Mouse (Mus musculus) adrenal gland, adult 8-10 months (tissue): ENCODE measurements around the gene Ctla4. TPM values are rescaled to one million over a fixed set of nuclear protein-coding genes. Genes with fewer than 3 reads are reported as not detected.

Experiments
- DNase-seq: peaks from one replicate; pipeline ENCODE4 v3.0.0; 2022
- total RNA-seq, 4 experiments: library from RNA; stranded (reverse); gene quantifications; 2 replicates each; pipeline ENCODE4 v1.2.4; 2022

Ctla4 gene
- total RNA-seq, 4 experiments from 2014 or later: not detected

DNA sequence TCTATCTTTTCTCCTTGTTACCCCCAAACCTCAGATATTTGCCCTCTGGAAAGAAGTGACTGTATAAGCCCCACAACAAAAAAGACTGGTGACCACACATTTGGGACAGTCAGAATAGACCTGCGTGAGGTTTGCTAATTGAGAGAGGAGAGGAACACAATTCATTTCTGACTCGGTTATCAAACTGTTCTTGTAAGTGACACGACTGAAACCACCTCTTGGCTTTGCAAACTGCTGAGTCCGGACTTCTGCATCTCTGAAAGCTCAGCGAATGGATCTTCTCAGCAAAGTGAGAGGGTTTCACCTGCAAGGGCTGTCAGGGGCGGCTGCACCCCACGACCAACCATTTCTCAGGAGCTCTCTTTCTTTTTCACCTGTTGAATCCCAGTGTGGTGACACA is 43.6 kb downstream of the Ctla4 start:
- DNase-seq: no peak

- DNase-seq: no peak
Measured at GRCm38 (mm10) chr1:60935968-60936581, 49.3 kb downstream of the Ctla4 start.

DNA sequence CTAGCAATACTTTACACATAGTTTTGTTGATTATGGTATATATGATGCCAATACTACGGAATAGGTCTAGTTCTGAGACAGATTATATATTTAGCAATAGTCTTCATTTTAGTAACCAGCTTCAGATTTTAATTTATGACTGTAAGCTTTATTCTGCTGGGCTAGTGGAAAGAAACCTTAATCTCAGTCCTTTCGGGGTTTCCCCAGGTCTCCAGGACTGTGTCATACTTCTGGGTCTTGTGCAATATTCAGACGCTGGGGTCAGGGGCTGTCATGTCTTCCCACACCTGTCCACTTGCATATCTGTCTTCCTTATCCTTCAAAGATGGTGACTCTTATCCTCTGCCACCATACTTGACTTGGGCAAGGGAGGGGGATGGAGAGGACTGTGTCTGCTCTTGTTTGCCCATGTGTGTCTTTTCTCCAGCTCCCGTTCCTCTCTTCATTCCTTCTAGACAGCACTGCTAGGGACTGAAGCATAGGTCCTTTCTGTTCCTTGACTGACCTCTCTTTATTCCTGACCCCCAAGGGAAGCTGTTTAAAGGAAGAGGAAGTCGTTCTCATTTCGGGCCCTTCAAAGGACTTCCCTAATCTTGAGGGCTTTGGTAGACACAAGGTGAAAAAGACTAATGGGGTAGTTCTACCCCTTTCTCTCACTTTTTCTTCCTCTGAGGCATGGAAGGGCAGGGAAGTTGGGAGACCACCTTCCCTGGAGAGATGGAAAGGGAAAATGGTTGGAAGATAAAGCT is 50.3 kb downstream of the Ctla4 start:
- DNase-seq: no peak

DNA sequence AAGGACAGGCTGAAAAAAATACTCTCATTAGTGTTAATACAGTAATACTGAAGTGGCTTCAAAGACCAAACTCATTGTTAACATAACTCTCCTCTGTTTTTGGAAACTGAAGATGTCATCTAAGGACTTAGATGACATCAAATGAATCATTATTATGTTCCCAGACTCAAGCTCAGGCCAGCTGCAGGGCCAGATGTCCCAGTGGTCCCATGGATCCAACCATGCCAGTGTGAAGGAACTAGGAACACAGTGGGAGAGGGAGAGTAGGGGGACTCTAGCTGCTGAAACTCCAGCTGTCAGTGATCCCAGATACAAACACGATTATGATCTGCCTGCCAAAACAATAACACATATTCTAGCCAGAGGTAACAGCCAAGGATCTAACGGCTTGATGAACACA is 51.5 kb downstream of the Ctla4 start:
- DNase-seq: no peak

GRCm38 (mm10) chr1:60938974-60939373 is 52.2 kb downstream of the Ctla4 start:
- no peak for DNase-seq

GRCm38 (mm10) chr1:60940023-60940422 is 53.2 kb downstream of the Ctla4 start:
- DNase-seq: no peak

GRCm38 (mm10) chr1:60940620-60941019 is 53.8 kb downstream of the Ctla4 start:
- no peak for DNase-seq

DNA sequence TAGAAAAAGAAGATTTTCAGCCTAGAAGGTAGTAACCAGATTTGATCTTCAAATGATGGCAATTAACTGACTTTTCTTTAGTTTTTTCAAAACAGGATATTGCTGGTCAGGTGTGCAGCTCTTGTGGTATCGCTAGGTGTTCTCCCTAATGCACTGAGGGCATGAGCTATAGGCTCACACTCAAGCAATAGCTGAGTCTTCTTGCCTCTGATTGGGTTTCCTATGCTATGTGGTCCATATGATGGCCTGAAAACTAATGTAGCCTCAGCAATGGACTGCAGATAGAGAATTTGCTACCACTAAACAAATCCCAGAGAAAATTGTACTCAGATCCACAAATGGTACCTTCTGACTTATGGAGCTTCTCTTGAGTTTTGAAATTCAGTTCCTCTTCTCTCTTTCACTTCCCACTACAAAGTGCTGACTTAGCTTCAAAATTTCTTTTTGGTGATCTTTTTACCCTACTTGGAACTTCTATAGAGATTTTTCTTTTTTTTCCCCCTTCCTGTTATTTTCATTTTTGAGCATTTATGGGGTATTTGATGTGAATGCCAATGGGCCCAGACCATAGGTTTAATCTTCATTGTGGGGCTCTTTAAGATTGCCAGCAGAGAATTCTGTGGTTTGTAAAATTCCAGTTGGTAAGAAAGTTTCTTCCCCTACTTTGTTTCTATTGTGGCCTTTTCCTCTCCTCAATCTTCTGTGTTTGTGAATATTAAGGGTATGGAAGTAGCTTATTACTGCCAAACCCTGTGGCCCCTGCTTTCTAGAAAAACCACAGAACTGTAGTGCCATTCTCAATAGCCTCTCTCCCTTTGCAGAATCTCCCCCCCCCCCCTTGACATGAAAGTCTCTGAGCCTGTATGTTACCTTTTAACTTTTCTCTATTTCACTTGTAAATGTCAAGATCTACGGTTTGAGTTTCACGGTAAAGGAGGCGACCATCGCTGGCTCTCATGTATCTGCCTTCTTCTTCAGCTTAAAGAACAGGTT is 54.6 kb downstream of the Ctla4 start:
- DNase-seq: no peak

DNA sequence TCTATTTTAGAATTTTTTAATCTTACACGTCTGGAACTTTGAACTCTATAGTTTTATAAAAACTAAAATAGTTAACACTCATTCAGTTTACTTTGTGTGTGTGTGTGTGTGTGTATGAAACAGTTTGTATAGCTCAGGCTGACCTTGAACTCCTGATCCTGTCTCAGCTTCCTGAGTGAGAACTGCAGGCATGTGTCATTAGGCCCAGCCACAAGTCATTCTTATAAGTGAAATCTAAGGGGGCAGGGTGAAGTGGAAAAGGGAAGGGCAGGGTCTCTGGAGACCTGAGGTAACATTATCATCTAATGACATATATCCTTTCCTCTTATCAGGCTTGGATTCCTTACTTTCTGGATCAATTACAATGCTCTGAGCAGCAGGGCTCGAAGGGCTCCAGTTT is 56.1 kb downstream of the Ctla4 start:
- no peak for DNase-seq

- no peak for DNase-seq
Measured at GRCm38 (mm10) chr1:60945633-60946401, 59.0 kb downstream of the Ctla4 start.

DNA sequence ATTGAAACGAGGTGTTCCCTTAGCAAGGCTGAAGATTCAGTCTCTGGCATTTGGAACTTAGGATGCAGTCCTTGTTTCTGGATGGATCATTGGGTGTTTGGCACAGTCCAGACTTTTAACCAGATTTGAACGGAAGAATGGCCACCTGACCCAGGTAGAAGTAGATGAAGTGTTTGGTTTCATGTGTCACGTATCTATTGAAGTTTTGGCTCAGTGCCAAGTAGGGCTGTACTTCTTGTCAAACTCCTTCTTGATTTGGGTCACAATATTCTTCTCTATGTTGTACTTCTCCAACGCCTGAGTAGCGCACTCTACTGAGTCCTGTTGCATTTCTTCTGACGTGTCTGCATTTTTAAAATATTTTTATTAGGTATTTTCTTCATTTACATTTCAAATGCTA is 61.3 kb downstream of the Ctla4 start:
- DNase-seq: no peak

DNA sequence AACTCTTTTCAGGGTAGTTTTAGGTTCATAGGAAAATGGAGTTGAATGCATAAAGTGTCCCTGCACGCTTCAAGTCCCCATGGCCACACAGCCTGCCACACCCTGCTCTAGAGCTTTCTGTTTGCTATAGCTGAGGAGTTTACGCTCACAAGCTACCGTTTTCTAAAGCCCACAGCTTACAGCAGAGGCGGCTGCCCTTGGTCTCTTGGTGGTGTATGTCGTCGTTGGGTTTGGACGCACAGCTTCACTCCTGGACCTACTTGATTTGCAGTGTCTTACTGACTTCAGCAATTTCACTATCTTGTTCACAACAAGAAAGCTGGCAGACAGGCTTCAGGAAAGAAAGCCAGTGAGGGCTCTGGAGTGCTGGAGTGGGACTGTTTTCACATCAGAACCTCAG is 66.2 kb downstream of the Ctla4 start:
- DNase-seq: no peak

DNA sequence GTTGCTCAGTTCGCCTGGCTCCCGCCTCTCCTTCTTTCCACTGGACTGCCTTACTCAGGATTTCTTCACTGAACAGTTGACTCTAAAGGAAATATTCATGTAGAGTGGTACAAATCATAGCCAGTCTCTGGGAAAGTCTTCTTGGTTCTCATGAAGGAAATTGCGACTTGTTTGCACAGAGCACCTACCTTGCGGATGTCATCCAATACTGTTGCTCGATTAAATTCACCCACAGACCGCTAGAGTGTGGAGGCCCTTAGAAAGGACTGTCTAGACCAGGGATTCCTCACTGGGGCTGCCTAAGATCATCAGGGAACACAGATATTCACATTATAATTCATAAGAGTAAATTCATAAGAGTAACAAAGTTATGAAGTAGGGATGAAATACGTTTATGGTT is 66.9 kb downstream of the Ctla4 start:
- no peak for DNase-seq

- no peak for DNase-seq
Measured at GRCm38 (mm10) chr1:60954759-60955158, 68.0 kb downstream of the Ctla4 start.

DNA sequence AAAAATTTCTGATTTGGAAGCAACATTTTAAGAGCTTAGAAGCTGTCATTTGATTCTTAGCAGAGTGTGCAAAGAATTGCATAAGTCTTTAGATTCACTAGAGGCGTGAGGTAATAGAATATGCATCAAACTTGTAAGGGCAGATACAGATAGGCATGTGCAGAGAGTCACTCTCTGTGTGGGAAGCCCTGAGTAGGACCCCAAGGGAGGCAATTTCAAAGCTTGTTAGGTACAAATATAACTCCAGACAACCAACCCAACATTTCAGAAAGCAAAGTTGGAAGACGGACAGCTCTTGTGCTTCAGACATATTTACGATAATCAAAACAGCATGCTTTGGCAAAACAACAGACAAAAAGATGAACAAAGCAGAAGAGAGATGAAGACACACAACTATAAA is 68.4 kb downstream of the Ctla4 start:
- DNase-seq: no peak

DNA sequence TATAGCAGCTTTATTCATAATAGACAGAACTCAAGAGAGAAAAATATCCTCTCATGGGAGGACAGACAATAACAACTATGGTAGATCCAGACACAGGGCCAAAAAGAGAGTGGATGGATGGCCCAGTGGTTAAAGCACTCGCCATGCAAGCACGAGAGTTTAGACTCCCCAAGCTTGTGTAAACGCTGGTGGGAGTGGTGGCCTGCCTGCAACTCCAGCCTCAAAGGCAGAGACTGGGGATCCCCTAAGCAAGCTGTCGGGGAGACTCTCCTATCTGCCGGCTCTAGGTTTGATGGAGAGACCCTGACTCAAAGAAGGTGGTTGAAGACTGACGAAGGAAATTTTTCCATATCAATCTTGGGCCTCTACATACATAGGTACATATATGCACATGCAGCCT is 69.4 kb downstream of the Ctla4 start:
- DNase-seq: no peak

GRCm38 (mm10) chr1:60958287-60958686 is 71.5 kb downstream of the Ctla4 start:
- DNase-seq: no peak

- DNase-seq: no peak
Measured at GRCm38 (mm10) chr1:60959246-60959645, 72.4 kb downstream of the Ctla4 start.

DNA sequence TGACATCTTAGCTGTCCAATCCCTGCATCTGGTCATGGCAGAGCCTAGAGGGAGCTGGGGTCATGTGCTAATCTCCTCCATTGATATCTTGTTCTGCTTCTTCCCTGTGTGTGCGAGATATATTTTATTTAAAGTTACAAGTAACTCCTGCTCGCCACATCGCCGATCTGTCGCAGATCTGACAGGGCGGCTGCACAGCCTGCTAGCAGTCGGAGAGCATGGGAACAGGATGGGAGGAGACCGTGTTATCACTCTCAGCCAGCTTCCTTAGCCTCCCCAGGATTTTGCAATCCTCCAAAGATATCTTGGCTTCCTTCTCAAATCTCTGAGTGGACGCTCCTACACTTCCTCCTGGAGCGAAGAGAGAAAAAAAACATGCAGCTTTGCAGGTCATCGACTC is 73.7 kb downstream of the Ctla4 start:
- no peak for DNase-seq

DNA sequence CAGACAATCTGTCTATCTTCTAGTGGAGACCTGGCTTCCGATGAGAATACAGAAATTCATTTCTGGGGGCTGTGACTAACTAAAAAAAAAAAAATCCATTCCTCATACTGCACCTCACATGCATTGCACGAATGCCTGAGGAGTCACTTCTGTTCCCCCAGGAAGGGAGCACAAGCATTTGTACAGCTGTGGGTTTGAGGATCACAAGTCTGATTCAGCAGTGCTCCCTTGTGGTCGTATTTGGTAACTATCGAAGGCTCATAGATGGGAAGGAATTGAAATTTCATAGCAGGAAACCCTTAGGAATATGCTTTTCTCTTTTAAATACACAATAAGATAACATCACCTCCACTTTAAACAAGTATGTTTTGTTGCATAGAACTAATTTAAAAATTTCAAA is 74.3 kb downstream of the Ctla4 start:
- DNase-seq: no peak

DNA sequence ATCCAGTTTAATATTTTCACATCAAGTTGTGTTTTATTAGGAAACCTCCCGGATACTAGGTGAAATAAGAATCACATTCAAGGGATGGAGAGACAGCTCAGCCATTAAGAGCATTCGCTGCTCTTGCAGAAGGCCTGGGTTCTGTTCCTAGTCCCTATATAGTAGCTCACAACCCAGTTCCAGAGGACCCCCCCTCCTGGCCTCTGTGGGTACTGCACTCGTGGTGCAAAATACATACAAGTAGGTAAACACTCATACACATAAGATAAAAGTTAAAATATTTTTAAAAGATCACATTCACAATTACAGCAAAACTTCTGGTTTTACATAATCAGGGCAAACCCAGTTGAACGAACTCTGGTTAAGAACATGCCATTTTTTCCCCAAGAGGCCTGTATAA is 75.3 kb downstream of the Ctla4 start:
- no peak for DNase-seq
